Mouse (Mus musculus) small intestine, adult 2 months (tissue): ENCODE data around the gene Abcc4.

Experiments used
- CTCF ChIP-seq: fragments of 200-500 bp; IDR thresholded peaks from 2 replicates; pipeline ENCODE4 v1.5.1; 2012; ENCODE audit warnings: low read depth, mild to moderate bottlenecking, control low read depth, inconsistent platforms, low read length, moderate library complexity, mixed read lengths; ENCODE audit not compliant: insufficient replicate concordance, insufficient read length; ENCODE audit errors: extremely low read depth
- POLR2A ChIP-seq: fragments of 200-500 bp; IDR thresholded peaks from 2 replicates; pipeline ENCODE4 v1.6.1; 2012; ENCODE audit warnings: low read depth, mild to moderate bottlenecking, control low read depth, inconsistent platforms, low read length, moderate library complexity

DNA sequence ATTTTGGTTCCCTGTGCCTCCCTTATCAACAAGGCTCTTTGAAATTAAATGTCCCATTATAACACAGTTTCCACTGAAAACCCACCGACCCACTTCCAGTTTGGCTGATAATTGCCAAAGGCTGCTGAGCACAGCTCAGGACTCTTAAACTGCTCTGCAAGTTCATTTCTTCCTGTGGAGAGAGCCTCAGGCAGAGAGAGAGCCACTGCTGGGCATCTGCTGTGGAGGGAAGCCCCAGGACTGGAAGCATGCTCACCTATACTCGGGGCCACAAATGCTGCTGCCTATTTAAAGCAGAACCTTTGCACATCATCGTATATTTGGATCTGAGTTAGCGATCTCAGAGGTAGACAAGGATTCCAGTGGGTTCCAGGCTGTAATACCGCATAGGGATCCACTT lies 139.2 kb downstream of the Abcc4 start:
- no peak for TF ChIP-seq CTCF
- TF ChIP-seq POLR2A = no peak
